Mouse (Mus musculus) E14TG2a.4 (cell line): Measurements from ENCODE around the gene Trim11.

Source experiments
- CTCF ChIP-seq: conservative IDR thresholded peaks from 2 replicates; pipeline ENCODE4 v1.5.1; 2014; ENCODE audit warnings: low read length
- POU5F1 ChIP-seq: IDR thresholded peaks from 2 replicates; pipeline ENCODE4 v1.6.1; 2014; ENCODE audit warnings: low read length, borderline replicate concordance

DNA sequence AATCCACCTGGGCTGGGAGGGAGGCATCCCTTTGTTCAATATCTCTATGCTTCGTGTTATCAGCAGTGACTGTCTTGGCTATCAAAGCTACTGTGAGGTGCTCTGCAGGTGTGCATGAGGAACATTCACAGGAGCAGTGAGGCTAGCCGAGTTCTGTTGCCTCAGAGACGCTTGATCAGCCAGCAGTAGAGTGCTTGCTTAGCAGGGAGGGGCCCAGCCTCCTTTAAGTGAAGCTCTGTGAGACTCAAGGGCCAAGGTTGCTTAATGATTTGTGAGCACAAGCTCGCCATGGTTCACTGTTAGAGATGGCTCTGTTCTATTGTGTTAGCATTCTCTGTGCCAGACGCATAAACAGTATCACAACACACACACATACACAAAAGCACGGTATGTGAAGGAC is 8.2 kb upstream of the Trim11 start:
- TF ChIP-seq CTCF (no peak), POU5F1 (no peak)
